Mouse (Mus musculus) bone marrow macrophage, adult 2 months (primary cell): ENCODE measurements around the gene Olfr455.

ENCODE experiments used
- CTCF ChIP-seq: IDR thresholded peaks from 2 replicates; pipeline ENCODE4 v1.5.1; 2012; ENCODE audit warnings: low read depth, mild to moderate bottlenecking, low read length, moderate library complexity
- POLR2A ChIP-seq: IDR thresholded peaks from 2 replicates; pipeline ENCODE4 v1.6.1; 2012; ENCODE audit warnings: mild to moderate bottlenecking, low read depth, low read length, borderline replicate concordance

GRCm38 (mm10) chr6:42583488-42583872 is 36.1 kb upstream of the Olfr455 start:
- TF ChIP-seq CTCF = peak; percentile 74
- no peak for TF ChIP-seq POLR2A
